Mouse (Mus musculus) inflammation-experienced regulatory T-cells, adult 6 months (primary cell): ENCODE results near the gene Abcg8. TPM values are rescaled to one million over a fixed set of nuclear protein-coding genes. Genes with fewer than 3 reads are reported as not detected.

Source experiments
- ATAC-seq: one replicate; pipeline ENCODE4 v1.8.0; 2017
- polyA plus RNA-seq, 3 experiments: library from polyadenylated mRNA; unstranded; fragments of 100-300 nt; shearing (Covaris generic); gene quantifications; one replicate each; pipeline ENCODE4 v1.2.1; 2017

Gene Abcg8
- polyA plus RNA-seq, 3 experiments from 2014 or later = not detected

DNA sequence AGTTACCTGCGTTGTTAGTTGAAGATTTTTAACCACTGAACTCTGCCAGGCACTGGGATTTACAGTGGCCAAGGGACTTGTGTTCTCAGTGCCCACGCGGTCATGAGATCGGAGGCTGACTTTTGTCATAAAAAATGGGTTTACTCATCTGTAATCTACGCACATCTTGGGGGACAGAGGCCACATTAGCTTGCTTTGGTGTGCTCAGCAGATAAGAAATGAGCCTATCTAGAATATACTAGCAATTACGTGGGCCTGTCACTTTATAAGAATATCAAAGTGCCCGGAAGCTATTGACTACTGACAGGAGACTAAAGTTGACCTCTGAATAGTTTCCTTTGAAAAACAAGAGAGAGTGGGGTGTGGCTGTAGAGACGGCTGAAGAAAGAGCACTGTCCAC lies 17.2 kb upstream of the Abcg8 start:
- ATAC-seq = no peak

DNA sequence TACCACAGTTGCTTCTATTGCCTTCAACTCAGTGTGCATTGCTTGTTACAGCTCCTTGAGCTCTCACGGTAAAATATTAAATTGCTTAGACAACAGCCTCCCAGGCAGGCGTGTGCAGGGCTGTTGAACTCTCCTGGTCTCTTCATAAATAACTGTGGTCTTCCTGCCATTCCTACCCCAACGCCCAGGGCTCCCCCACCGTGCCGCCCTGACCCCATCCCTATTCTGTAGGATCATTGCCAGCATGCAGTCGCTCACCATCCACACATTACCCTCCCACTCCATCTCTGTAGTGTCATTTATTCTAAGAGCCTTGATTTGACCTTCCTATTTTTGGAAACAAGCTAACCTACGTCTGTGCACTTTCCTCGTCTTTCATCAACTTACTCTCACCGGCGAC lies 11.0 kb upstream of the Abcg8 start:
- no peak for ATAC-seq

DNA sequence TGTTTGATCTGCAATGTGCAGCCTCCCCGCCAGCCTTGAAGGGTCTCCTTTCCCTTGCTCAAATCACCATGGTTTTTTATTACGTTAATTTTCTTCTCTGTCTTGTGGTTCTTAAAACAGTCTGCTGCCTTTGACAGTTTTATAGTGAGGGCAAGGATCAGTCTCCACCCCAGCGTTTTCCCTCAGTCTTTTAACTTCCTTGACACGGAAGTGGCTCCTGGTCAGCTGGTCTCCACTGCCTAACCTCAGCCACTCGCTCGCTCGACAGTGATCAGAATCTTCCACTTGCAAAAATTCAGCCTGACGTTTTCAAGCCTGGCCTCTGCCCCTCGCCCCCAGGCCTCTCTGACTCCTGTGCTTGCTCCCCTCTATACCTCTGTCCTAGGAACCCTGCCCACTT lies 10.4 kb upstream of the Abcg8 start:
- no peak for ATAC-seq

DNA sequence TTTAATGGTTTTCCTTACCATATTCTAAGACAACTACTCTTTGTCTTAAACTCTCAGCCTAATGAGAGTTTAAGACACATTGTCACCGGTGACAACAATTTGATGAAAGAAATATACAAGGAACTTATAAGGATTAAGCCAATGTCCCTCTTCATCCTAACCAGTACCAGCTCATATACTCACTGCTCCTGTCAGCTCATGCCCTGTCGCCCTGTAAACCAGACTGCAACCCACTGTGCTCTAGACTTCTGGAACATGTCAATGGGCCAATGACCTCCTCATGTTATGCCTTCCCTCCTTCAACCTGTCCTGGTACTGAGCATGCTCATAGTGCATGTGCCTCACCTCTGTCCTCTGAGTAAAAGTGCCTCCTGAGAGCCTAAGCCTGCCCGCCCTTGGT lies 8.3 kb upstream of the Abcg8 start:
- no peak for ATAC-seq

DNA sequence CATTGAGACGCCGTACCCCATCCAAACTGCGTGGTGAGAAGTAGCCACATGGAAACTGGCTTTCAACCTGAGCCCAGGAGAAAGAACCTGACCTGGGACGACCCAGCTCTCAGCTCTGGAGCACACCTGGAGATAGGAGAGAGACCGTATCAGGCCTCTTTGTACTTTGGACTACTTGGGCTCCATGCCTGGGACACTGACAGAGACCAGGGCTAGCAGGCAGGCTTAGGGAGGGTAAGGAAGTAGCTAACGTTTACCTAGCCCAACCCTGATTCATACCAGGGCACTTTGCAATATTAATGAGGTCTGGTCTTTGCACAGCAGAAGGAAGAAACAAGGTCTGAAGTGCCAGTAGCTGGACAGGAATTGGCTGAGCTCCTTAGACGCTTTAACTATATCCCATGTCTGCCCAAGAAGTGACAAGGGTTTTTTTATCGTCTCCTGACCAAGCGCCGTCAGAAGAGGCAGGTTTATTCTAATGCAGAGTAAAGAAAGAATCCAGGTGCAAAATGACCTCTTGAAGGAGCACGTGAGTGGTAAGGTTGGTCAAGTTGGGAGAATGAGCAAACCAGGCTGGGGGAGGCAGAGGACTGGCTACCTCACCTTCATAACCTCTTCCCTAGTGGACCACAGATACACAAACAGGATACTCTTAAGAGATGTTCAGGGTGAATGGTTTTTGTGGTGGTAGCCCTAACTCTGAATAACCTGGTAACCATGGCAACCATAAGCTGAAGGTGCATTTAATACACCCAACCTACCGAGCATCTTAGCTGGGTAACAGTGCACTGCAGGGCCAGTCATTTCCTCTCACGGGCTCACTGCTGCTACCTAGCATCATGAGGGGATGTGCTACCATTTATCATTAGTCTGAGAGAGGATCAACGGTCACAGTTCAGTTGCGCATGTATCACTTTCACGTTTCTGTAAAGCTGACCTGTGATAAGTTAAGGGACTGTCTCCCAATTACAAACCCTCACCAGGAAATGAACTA lies 3.4 kb upstream of the Abcg8 start:
- no peak for ATAC-seq

DNA sequence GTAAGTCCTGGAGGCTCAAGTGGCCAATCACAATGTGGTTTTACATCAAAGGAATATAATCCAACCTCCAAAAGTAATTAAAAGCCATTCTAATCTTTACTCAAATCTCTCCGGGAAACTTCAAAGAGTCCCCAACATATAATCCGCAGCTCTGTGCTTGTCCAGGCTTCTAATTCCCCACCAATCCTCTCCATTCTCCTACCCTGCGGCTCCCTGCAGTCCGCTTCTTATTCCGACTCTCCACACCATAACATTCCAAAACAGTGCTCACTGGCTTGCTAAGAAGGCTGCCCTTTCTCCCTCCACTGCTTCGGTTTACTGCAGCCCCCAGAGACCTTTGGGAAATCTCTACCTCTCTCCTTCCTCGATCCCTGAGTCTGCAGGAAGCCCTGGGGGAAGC lies 2.1 kb upstream of the Abcg8 start:
- ATAC-seq = no peak

DNA sequence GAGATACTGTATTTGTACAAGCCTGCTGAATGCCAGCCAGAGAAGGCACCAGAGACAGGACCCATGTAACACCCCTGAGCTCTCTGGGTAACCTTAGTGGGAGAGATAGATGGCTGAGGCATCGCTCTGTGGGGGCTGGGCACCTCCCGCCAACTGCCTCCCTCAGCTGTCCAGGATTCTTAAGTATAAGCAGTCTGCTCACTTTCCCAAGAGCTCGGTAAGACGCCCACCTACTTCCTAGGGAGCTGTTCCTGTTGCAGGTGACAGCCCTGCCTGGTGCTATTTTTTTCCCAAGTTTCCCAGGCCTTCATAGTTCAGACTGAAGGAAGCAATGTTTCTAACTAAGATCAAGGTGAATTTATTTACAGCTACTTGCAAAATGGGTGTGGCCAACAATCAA lies 898 bp upstream of the Abcg8 start:
- ATAC-seq = no peak

DNA sequence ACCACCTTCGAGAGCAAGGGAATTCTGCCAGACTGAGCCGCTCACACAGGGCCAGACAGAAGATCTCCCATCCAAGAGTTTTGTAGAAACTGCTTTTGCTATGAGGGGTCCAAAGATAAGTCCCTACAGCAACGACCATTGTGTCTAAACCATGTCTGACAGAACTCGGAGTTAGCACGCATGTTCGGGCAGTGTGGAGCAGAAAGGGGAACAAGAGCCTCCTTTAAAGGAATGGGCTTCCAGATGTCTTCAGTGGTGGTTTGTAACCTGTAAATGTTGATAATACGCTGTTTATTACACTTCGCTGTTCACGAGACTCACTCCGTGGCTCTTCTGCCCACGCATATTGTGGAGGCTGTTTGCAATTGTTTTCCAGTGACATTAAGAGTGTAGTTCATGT lies 1.5 kb downstream of the Abcg8 start:
- no peak for ATAC-seq

DNA sequence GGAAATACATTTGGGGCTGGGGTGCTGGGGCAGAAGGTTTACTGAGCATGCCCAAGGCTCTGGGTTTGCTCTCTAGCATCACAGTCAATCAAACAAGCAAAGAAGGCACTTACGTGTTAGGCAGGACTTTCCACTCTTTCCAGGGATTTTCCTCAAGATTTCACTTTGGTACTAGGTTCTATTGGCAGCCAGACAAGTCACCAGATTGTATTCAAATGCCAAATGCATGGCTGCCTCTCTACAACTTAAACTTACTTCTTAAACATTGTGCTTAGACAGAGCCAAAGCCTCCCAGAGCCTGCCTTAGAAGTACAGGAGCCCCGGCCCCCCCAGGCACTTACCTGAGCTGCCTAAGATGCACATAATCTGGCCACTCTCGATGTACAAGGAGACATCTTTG lies 5.6 kb downstream of the Abcg8 start:
- ATAC-seq = no peak

DNA sequence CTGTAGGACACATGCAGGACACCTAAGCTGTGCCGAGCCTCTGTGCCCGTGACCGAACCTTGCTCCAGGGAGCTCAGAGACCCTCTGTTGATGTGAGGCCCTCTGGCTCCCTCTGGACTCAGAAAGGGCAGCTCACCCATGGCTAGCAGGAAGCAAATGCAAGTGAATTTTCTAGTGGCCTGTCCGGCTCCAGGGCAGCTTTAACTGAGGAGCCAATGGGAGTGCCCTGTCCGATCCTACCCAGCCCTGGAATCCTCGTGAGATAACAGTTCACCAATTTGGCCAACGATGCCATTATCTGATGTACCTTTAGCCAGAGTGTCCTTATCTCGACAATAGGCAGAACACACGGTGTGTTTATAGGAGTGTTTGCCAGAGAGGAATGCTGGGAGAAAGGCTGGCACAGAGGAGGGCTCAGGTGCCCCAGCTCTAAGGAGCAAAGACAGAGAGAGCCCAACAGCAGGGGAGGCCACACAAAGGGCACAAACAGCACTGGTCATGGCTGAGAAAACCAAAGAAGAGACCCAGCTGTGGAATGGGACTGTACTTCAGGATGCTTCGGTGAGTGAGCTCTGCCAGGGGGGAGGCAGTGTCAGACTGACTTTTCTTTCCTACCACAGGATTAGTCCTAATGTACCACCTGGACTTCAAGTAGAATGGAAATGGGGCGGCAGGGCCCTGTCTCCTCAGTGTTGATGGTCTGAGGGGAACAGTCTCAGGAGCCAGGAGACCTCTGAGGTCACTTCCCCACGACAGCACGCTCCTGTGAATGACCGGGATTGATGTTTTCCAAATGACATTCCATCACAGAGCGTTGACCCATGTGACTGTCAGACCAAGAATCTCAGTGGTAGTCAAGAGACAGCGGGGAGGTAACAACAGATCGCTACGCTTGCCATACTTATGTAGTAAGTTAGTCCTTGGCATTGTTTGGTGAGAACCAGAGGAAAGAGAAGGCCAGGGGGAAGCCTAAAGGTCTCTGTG lies 6.9 kb downstream of the Abcg8 start, which contains the start of gene Abcg5:
Abcg5 (minus strand) TSS at position 278 of the 984 bp plus-strand sequence.
- ATAC-seq = no peak

DNA sequence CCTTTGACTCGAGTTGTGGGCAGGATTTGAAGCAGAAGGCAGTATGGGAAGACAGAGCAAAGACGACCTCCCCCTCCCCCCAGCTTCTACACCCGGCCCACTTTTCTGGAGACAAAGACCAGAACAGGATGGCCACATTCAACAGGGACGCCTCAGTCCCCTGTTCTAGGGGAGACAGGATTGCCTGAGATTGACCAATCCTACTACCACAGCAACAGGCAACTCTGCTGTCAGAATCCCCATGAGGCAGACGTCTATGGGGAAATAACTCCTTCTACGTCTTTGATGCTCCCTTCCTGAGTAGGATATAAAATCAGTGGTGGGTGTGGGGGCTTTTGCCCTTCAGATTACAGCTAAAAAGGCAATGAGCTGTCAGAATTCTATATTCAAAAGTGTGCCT lies 8.2 kb downstream of the Abcg8 start:
- ATAC-seq = no peak

DNA sequence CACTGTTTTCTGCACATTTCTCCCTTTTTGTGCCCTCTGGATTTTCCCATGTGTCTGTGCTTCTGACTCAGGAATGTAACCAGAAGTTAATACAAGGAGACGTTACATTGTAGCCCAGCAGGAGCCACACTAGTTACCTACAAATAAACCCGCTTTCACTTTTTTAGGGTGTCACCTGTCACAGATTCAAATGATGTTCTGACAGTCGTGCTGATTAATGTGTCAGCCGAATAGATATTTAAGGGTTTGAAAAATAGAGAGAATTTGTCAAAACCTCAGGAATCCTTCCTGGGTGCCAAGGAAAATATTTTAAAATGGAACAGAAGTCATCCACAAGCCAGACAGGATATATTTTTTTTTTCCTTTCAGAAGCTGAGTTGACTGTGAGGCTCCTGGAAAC lies 9.2 kb downstream of the Abcg8 start:
- no peak for ATAC-seq

DNA sequence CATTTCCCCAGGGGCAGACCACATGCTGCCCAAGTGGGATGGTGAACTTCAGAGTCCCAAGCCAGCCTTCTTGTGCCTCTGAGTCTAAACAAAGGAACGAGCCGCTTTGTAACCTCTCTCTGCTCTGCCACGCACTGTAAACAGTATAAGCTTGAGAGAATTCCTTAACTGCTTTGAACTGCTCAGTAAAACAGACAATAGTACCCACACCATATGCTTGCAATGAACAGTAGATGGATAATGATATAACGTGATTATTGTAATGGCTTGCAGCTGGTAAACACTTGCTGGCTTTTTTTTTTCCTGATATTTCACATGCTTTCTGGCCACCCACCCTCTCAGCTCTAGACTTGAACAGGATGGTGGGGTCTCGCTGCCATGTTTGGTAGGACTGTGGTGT lies 11.9 kb downstream of the Abcg8 start:
- no peak for ATAC-seq

DNA sequence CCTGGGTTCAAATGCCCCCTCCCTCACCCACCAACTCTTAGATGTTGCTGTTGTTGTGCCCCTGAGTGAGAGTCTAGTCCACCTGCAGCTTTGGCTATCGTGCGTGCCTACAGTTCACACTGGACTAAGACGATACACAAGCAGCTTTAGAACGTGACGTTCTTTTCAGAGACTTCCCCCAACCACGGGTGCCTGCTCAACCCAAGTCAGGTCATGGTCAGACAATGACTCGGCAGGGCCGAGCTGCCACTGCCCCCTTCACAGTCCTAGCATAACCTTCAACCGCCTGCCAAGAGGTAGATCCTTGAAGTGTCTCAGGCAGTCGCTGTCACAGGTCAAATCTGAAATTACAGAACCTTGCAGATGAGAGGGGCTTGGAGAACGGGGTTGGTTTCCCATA lies 12.7 kb downstream of the Abcg8 start:
- ATAC-seq = no peak

DNA sequence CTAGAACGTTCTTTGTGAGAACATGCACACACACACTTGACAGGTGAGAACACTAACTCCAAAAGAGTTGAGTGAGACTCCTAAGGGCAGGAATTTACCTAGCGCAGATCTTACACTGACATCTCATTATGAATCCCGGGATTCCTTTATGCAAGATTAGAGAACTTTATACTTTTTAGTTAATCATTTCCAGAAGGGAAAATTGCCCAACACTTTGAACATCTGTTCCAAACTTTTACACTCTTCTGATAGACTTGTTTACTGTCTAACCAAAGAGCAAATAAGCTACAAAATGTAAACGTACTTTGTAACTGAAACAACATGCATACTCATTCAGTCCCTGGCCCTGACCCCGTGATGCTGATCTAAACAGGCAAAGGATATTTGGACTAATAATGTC lies 13.2 kb downstream of the Abcg8 start:
- no peak for ATAC-seq

DNA sequence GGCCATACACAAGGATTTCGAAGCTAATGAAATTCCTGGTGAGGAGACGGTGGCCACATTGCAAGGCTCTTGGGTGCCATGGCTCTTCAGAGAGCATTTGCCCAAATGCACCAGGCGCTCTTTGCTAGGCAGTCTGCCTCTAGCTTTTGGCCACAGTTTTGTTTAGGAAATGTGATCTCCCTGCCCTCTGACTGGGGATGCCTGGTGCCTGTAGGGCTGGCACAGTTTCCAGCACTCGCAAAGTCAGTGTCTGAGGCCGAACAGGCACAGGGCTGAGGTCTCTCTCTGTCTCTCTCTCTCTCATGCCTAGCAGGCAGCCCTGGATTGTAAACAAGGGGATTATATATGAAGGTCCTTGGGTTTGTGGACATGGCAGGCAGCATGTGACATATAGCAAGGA lies 14.0 kb downstream of the Abcg8 start:
- ATAC-seq = no peak

DNA sequence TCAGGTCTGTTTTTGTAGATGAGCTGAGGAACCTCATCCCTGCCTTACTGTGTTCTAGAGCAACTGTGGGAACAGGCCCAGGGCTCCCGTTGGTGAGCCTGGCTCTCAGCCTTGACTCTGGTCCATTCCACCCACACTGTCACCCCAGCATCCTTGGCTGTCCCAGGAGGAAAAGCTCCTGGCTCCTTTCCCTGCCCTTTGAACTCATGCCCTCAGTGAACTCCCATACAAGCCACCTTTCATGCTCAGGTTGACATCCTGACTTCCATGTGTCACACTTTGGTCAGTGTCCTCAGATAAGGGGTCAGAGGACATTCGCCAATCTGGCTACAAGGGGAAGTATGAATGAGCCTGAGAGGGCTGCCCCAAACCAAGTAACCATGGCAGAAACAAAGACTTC lies 17.6 kb downstream of the Abcg8 start:
- no peak for ATAC-seq

DNA sequence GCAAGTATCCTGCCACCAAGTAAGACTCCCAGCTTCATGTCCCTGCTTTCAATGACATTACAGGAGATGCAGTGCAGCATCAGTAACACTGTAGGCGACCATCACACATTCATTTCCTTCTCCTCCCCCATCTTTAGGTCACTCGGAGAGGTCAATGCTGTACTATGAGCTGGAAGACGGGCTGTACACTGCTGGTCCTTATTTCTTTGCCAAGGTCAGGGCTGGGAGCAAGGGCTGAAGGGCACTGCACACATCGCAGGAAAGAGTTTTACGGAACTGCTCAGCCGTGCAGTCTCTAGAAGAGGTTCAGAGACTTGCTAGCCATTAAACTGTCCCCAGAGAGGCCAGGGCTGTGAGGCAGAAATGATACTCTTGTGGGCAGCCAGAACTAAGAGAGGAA lies 20.4 kb downstream of the Abcg8 start:
- ATAC-seq = no peak

DNA sequence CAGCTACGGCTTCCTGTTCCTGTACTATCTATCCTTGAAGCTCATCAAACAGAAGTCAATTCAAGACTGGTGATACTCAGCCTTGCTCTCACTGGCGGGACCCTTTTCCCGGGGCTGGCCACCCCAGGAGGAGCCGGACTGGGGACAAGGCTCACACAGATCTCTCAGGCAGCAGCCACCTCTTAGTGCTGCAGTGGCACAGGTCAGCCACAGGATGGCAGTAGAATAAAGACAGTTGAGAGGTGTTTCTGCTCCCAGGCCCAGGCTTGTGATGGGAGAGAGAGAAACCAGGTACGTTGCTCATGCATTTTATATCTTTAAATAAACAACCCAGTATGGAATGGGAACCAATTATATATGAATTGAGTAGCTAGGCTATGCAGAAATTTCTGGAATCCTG lies 22.6 kb downstream of the Abcg8 start:
- ATAC-seq = peak; percentile 64

DNA sequence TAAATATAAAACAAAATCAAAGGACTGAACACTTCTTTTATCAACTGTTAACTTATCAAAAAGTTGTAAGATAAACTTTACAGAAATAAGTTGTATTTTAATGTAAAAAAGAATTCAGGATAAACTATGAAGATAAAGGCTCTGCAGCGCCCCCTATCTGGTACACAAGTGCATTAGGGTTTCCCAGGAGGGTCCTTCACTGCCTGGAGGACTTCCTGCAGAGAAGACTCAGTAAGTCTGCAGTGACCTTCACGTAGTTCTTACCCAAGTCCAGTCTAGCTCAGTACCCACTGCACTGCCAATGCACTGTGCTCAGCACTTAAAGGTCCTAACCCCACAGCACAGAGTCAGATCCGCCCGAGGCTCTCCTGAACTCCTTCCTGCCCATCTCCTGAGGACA lies 31.3 kb downstream of the Abcg8 start:
- ATAC-seq = no peak

DNA sequence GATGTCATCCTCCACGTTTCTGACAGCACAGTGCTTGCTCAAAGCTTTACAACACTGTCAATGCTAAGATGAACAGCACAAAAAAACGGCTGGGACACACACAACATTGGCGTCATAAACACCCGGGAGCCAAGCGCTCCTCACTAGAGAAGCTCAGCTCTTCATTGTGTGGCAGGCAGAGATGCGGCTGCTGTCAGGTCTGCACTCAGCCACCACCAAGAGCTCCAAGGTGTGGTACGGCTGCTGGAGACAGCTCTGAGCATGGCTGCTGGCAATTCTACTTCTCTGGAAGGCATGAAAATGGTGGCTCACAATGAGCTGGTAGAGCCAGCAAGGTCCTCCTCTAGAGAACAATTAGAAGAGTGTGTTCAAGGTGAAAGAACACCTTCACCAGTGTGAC lies 32.7 kb downstream of the Abcg8 start:
- ATAC-seq = no peak

DNA sequence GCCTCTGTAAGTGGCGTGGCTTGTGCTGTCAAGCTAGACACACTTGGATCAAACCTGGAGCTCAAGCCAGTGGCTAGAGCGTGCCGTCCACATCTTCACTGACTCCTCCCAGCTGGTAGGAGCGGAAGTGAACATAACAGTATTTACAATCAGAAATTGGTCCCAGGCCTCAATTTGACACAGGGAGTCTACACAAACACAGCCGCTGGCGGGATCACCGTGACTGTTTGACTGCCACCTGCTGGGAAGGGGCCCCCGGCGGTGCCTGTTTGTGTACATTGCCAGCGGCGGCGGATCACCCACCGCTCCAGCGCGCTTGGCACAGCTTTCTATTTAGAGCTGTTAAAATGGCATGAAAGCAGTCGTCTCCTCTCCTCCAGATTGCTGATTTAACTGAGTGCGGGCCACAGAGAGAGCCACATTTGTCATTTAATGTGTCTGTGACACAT lies 33.3 kb downstream of the Abcg8 start:
- no peak for ATAC-seq

DNA sequence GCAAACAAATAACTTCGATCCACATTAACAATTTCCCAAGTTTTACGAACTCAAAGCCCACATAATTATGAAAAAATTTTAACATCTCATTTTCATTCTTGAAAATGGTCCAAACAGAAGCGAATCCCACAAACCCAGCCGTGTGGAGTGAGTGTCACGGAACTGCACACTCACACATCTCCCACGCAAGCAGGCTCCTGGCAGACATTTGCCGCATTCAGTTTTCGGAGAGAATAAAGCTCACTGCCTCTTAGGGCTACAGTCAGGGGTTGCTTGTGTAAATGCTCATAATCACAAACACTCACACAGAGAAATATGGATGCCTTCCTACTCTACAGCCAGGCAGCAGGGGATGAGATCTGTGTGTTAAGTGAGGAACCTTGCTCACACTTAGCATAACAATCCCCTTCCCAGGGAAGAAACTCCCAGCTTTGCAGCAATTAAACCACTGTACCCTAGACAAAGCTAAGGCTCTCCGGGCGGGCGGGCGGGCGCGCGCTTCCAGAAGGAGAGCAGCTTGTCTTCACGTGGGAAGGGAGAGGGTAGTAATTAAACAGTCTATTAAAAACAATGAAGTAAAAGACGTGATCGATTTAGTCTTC lies 37.6 kb downstream of the Abcg8 start:
- ATAC-seq = no peak
